Mouse (Mus musculus) adrenal gland, postnatal 4 days (tissue): ENCODE measurements around the gene Cbarp. TPM values are rescaled to one million over a fixed set of nuclear protein-coding genes. Genes with fewer than 3 reads are reported as not detected.

ENCODE experiments used
- DNase-seq, 2 experiments: peaks; one replicate each; pipeline ENCODE4 v3.0.0; 2021 to 2022; ENCODE audit warnings: low spot score in 2 of 2, mixed read lengths in 2 of 2
- total RNA-seq, 2 experiments: library from RNA; stranded (reverse); gene quantifications; 2 replicates each; pipeline ENCODE4 v1.2.3; 2021

Cbarp gene
- total RNA-seq, 2 experiments from 2014 or later: 49.1 to 72.7 TPM

- DNase-seq: no peak
These were observed 39.7 kb downstream of the Cbarp start for GRCm38 (mm10) chr10:80100982-80101381.

GRCm38 (mm10) chr10:80098630-80099029 lies 42.0 kb downstream of the Cbarp start:
- DNase-seq: no peak

- no peak for DNase-seq
These were observed 43.4 kb downstream of the Cbarp start for GRCm38 (mm10) chr10:80097275-80097674.

- DNase-seq: no peak
These were observed 45.1 kb downstream of the Cbarp start for GRCm38 (mm10) chr10:80095547-80095946.

- no peak for DNase-seq
These were observed 46.0 kb downstream of the Cbarp start for GRCm38 (mm10) chr10:80094684-80095083.

GRCm38 (mm10) chr10:80094085-80094484 lies 46.5 kb downstream of the Cbarp start:
- DNase-seq: no peak

- DNase-seq: no peak
These were observed 47.9 kb downstream of the Cbarp start for GRCm38 (mm10) chr10:80092690-80093089.

- DNase-seq: no peak
These were observed 49.1 kb downstream of the Cbarp start for GRCm38 (mm10) chr10:80091527-80091926.

GRCm38 (mm10) chr10:80089146-80089545 lies 51.5 kb downstream of the Cbarp start:
- DNase-seq: no peak

- no peak for DNase-seq
These were observed 53.2 kb downstream of the Cbarp start for GRCm38 (mm10) chr10:80087483-80087882.

GRCm38 (mm10) chr10:80086847-80087246 lies 53.8 kb downstream of the Cbarp start:
- no peak for DNase-seq

GRCm38 (mm10) chr10:80084817-80085487 lies 55.7 kb downstream of the Cbarp start:
- no peak for DNase-seq

GRCm38 (mm10) chr10:80081075-80081474 lies 59.6 kb downstream of the Cbarp start:
- DNase-seq: no peak

Other genes starting within 250 kb of the Cbarp start
- 10 to 100 TPM; 13.7 to 25.6 TPM for gene Cfd, start 250.0 kb downstream of the Cbarp start, total RNA-seq
- 10 to 100 TPM; 64.1 to 64.7 TPM for gene Med16, start 231.9 kb downstream of the Cbarp start, total RNA-seq
- gene Gm26602, start 230.0 kb downstream of the Cbarp start, total RNA-seq: not detected
- 1 to 10 TPM in 1 of 2 experiments, under 1 TPM in 1; 0.87 to 1.6 TPM for gene Kiss1r, start 223.9 kb downstream of the Cbarp start, total RNA-seq
- gene R3hdm4, start 219.6 kb downstream of the Cbarp start, total RNA-seq: 100 to 1,000 TPM; 119 to 133 TPM
- gene Arid3a, start 213.8 kb downstream of the Cbarp start, total RNA-seq: 10 to 100 TPM; 12.6 to 15.9 TPM
- 10 to 100 TPM; 42.6 to 45.3 TPM for gene Wdr18, start 180.7 kb downstream of the Cbarp start, total RNA-seq
- under 1 TPM; 0.25 to 0.39 TPM for gene Grin3b, start 170.1 kb downstream of the Cbarp start, total RNA-seq
- gene Tmem259, start 156.5 kb downstream of the Cbarp start, total RNA-seq: 100 to 1,000 TPM; 146 to 147 TPM
- 10 to 100 TPM; 40.9 to 48.7 TPM for gene Cnn2, start 152.3 kb downstream of the Cbarp start, total RNA-seq
- 10 to 100 TPM; 21.9 to 23.0 TPM for gene Abca7, start 144.3 kb downstream of the Cbarp start, total RNA-seq
- 1 to 10 TPM; 7.1 to 8.5 TPM for gene Arhgap45, start 124.2 kb downstream of the Cbarp start, total RNA-seq
- 100 to 1,000 TPM; 103 to 112 TPM for gene Polr2e, start 101.0 kb downstream of the Cbarp start, total RNA-seq
- 100 to 1,000 TPM; 576 to 622 TPM for gene Gpx4, start 93.7 kb downstream of the Cbarp start, total RNA-seq
- gene Sbno2, start 35.3 kb downstream of the Cbarp start, total RNA-seq: 10 to 100 TPM; 51.7 to 53.2 TPM
- 100 to 1,000 TPM; 130 to 139 TPM for gene Stk11, start 25.0 kb downstream of the Cbarp start, total RNA-seq
- gene Atp5d, start 2.2 kb downstream of the Cbarp start, total RNA-seq: 100 to 1,000 TPM; 401 to 425 TPM
- gene Midn, start 7.4 kb upstream of the Cbarp start, total RNA-seq: 100 to 1,000 TPM; 113 to 124 TPM
- gene Cirbp, start 25.1 kb upstream of the Cbarp start, total RNA-seq: 100 to 1,000 TPM; 296 to 322 TPM
- gene 1600002K03Rik, start 32.1 kb upstream of the Cbarp start, total RNA-seq: 1 to 10 TPM; 7.5 to 8.8 TPM
- gene Efna2, start 38.6 kb upstream of the Cbarp start, total RNA-seq: 1 to 10 TPM; 6.5 to 7.5 TPM
- 10 to 100 TPM; 48.9 to 50.4 TPM for gene Mum1, start 85.6 kb upstream of the Cbarp start, total RNA-seq
- gene Ndufs7, start 108.3 kb upstream of the Cbarp start, total RNA-seq: 100 to 1,000 TPM; 208 to 225 TPM
- 100 to 1,000 TPM; 181 to 214 TPM for gene Gamt, start 120.2 kb upstream of the Cbarp start, total RNA-seq
- gene Dazap1, start 120.7 kb upstream of the Cbarp start, total RNA-seq: 100 to 1,000 TPM; 180 to 181 TPM
- 1,000 to 10,000 TPM; 1,413 to 1,504 TPM for gene Rps15, start 151.6 kb upstream of the Cbarp start, total RNA-seq
- 10 to 100 TPM in 1 of 2 experiments, 1 to 10 TPM in 1; 9.9 to 10.4 TPM for gene Apc2, start 155.1 kb upstream of the Cbarp start, total RNA-seq
- gene 2310011J03Rik, start 179.7 kb upstream of the Cbarp start, total RNA-seq: 10 to 100 TPM; 30.8 to 31.2 TPM
- 1 to 10 TPM; 7.7 to 7.8 TPM for gene Pcsk4, start 188.7 kb upstream of the Cbarp start, total RNA-seq
- gene Reep6, start 189.1 kb upstream of the Cbarp start, total RNA-seq: 10 to 100 TPM; 13.1 to 26.7 TPM
- 10 to 100 TPM; 12.8 to 13.2 TPM for gene Adamtsl5, start 207.6 kb upstream of the Cbarp start, total RNA-seq
- gene Plk5, start 215.6 kb upstream of the Cbarp start, total RNA-seq: under 1 TPM in 1 of 2 experiments, not detected in 1; 0.36 TPM
- 10 to 100 TPM; 25.4 to 26.7 TPM for gene Mex3d, start 246.8 kb upstream of the Cbarp start, total RNA-seq